In the genomic region with DNA sequence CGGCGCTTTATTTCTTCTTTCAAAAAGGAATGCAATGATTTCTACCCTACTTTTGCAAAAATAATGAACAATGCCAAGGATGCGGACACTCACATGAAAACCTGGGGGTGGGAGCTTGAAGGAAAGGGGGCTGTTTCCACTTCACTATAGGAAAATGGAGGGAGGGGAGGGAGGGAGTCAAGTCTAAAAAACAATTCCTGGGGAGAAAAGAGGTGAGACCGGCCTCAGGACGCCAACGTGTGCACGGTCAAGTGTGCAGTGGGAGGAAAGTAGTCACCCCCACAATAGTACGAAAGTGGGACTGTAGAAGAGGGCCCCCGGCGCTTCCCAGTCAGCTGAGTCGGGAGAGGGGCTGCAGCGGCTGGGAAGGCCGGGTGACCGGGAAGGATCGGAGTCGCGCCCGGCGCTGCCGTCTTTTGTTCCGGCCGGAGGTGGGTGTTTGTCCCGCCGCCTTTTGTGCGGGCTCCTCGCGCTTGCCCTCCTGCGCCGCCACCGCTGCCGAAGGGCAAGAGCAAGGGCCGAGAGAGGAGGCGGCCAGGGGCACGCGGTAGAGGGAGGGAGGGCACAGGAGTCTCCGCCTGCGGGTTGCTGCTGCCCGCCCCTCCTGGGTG, we compare ENCODE assay signal across 8 mouse cellular contexts. TPM values are rescaled to one million over a fixed set of nuclear protein-coding genes. Genes with fewer than 3 reads are reported as not detected.
DNase-seq lines count a peak whose midpoint lies in the region; ATAC-seq and TF ChIP-seq lines count a peak whose summit lies in the region.

No protein-coding gene starts in this region.

- peak in 1 of 2 experiments; percentile 49 for DNase-seq in left cerebral cortex, adult 2 months (ENCODE audit: extremely low spot score in 1 of 2, low spot score in 2 of 2)
- no peak for DNase-seq in left cerebral cortex, adult 8-10 months (ENCODE audit: low spot score in 2 of 2)
- DNase-seq in adrenal gland, postnatal 10 days = peak; percentile 63
- DNase-seq in spleen, postnatal 36 days (ENCODE audit: low spot score in 2 of 2) = peak; percentile 70 to 72

- H3K27ac ChIP-seq in left cerebral cortex, adult 2 months = peak overlapping the region; percentile 97
- no peak overlapping the region for H3K27ac ChIP-seq in kidney, embryonic 15.5 days
- no peak overlapping the region for H3K27ac ChIP-seq in macrophage

- peak overlapping the region; percentile 75 for H3K4me3 ChIP-seq in left cerebral cortex, adult 2 months
- peak overlapping the region; percentile 52 for H3K4me3 ChIP-seq in kidney, embryonic 15.5 days (replicated peaks)
- peak overlapping the region; percentile 9; the same call in 1 of the 2 replicates for H3K4me3 ChIP-seq in macrophage (ENCODE audit: inconsistent target)

- no peaks in the 10 kb centered on the region for H3K9me3 ChIP-seq in kidney, embryonic 15.5 days (replicated peaks)

- peak overlapping the region; percentile 89 for H3K4me2 ChIP-seq in kidney, embryonic 15.5 days

- peaks cover 84% of the 10 kb centered on the region for H3K27me3 ChIP-seq in kidney, embryonic 15.5 days

- H3K36me3 ChIP-seq in kidney, embryonic 15.5 days = no peaks in the 10 kb centered on the region
- no peaks in the 10 kb centered on the region for H3K36me3 ChIP-seq in macrophage (ENCODE audit: inconsistent target)

- intact Hi-C loops in left cerebral cortex, adult 2 months (cut with DNase I) = loop anchor here (5.0 to 10.0 kb wide), 3 partner anchors 1636 to 1993 kb away; no protein-coding TSS in a partner anchor

- H3K9ac ChIP-seq in kidney, embryonic 15.5 days = peak overlapping the region; percentile 47

- peaks cover 77% of the 10 kb centered on the region for H3K4me1 ChIP-seq in kidney, embryonic 15.5 days

- peak; percentile 12 for ATAC-seq in granulocyte monocyte progenitor cell, adult 5-6 weeks (replicated peaks; ENCODE audit: poor library complexity, severe bottlenecking)
- no peak for ATAC-seq in kidney, embryonic 15.5 days (replicated peaks; ENCODE audit: low FRiP score)
- no peak for ATAC-seq in inflammation-experienced regulatory T-cells, adult 6 months

- no peak for TF ChIP-seq CTCF in left cerebral cortex, adult 2 months (IDR thresholded peaks at IDR 0.05)

- no peaks in the 10 kb centered on the region for H3K79me2 ChIP-seq in macrophage (ENCODE audit: inconsistent target)

- WGBS in kidney, embryonic 15.5 days = under 1% methylated on average over 38 of the region's 38 CpGs
- WGBS in macrophage (ENCODE audit: missing documents) = 1% methylated on average over 38 of the region's 38 CpGs

RNA-seq across cellular contexts. Expression of gene Bcl11a, which starts 1.0 kb away (rescaled TPM):
- 100 to 1,000 TPM; 101 to 103 TPM for total RNA-seq in left cerebral cortex, adult 2 months (2021)
- total RNA-seq in left cerebral cortex, adult 8-10 months (2022) = 10 to 100 TPM; 86.5 to 98.6 (median 91.1) TPM
- 1 to 10 TPM; 3.3 to 4.8 TPM for total RNA-seq in adrenal gland, postnatal 10 days (2021)
- total RNA-seq in granulocyte monocyte progenitor cell, adult 5-6 weeks (2014; fragmentation: Nextera tagmentation) = 33.7 and 44.4 TPM in 2 replicates
- 10.0 and 16.0 TPM in 2 replicates for total RNA-seq in granulocyte monocyte progenitor cell, adult 5-6 weeks (2017)
- 2.9 and 3.6 TPM in 2 replicates for polyA plus RNA-seq in kidney, embryonic 15.5 days (2015; fragmentation: Nextera tagmentation; extraction: Ambion mirVana)
- 1 to 10 TPM in 2 of 26 experiments, under 1 TPM in 23, not detected in 1; 0.19 to 2.5 (median 0.43) TPM for total RNA-seq in macrophage (2018; cell fraction: chromatin; rRNA removed)
- 1 to 10 TPM in 1 of 26 experiments, under 1 TPM in 25; 0.03 to 1.0 (median 0.21) TPM for total RNA-seq in macrophage (2018; cell fraction: cytosol; rRNA removed)
- 1 to 10 TPM in 12 of 26 experiments, under 1 TPM in 14; 0.31 to 6.8 (median 0.94) TPM for total RNA-seq in macrophage (2018; cell fraction: nucleus; rRNA removed)
- polyA plus RNA-seq in macrophage (2018) = 0.05 to 0.32 TPM (median 0.10 TPM) in 3 replicates
- under 1 TPM; 0.35 to 0.51 (median 0.44) TPM for polyA plus RNA-seq in inflammation-experienced regulatory T-cells, adult 6 months (2017; shearing (Covaris generic))

RNA-seq across cellular contexts. Expression of gene A830031A19Rik, which starts 4.0 kb away (rescaled TPM):
- total RNA-seq in left cerebral cortex, adult 2 months (2021) = 1 to 10 TPM in 1 of 2 experiments, under 1 TPM in 1; 0.82 to 1.4 TPM
- total RNA-seq in left cerebral cortex, adult 8-10 months (2022) = 1 to 10 TPM in 3 of 4 experiments, under 1 TPM in 1; 0.78 to 2.8 (median 1.2) TPM
- total RNA-seq in adrenal gland, postnatal 10 days (2021) = not detected
- total RNA-seq in granulocyte monocyte progenitor cell, adult 5-6 weeks (2014; fragmentation: Nextera tagmentation) = not detected in 2 replicates
- total RNA-seq in granulocyte monocyte progenitor cell, adult 5-6 weeks (2017) = not detected in 2 replicates
- polyA plus RNA-seq in kidney, embryonic 15.5 days (2015; fragmentation: Nextera tagmentation; extraction: Ambion mirVana) = not detected in 2 replicates
- total RNA-seq in macrophage (2018; cell fraction: chromatin; rRNA removed) = not detected
- not detected for total RNA-seq in macrophage (2018; cell fraction: cytosol; rRNA removed)
- not detected for total RNA-seq in macrophage (2018; cell fraction: nucleus; rRNA removed)
- polyA plus RNA-seq in macrophage (2018) = not detected in 3 replicates
- polyA plus RNA-seq in inflammation-experienced regulatory T-cells, adult 6 months (2017; shearing (Covaris generic)) = not detected

Comparison
In these comparisons a context has a peak if more than half of its experiments do, and no peak if none do; other contexts are left out.
1. DNase-seq: peak in adrenal gland, postnatal 10 days (single experiment) and spleen, postnatal 36 days (2 of 2); none in left cerebral cortex, adult 8-10 months (0 of 2).
2. H3K4me3 ChIP-seq: peak in every context shown above with its lines; median percentile 75 in left cerebral cortex, adult 2 months; 52 in kidney, embryonic 15.5 days; 9 in macrophage.